Mouse (Mus musculus) layer of hippocampus, adult 8-10 months (tissue): ENCODE data around the gene Cracr2a. TPM values are rescaled to one million over a fixed set of nuclear protein-coding genes. Genes with fewer than 3 reads are reported as not detected.
A peak's percentile ranks its signal among the peaks of the same experiment; 100 is the strongest.

Experiments used
- DNase-seq, 2 experiments: peaks; one replicate each; pipeline ENCODE4 v3.0.0; 2022; ENCODE audit warnings: low spot score in 2 of 2
- total RNA-seq, 4 experiments: library from RNA; stranded (reverse); gene quantifications; 2 replicates each; pipeline ENCODE4 v1.2.4; 2022

The Cracr2a gene
- total RNA-seq, 4 experiments from 2014 or later: 2.8 to 3.6 (median 3.4) TPM

DNA sequence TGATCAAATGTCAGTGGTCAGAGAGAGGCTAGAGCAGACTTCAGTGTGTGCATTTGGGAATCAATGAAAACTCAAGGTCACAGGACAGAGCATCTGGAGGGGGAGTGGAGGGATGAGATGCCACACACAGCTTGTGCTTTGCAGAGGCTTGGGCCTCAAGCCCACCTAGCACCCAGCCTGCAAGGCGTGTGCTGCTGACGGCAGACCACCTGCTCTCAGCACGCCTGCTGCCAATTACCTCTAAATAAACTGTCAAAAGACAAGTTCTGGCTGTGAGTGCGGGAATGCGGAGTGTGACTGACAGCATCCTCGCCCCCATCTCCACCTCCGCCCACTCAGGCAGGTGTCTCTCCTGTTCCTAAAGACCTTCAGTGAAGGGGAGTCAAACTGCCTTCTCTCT lies 131.2 kb downstream of the Cracr2a start:
- DNase-seq: peak in 1 of 2 experiments; percentile 24

DNA sequence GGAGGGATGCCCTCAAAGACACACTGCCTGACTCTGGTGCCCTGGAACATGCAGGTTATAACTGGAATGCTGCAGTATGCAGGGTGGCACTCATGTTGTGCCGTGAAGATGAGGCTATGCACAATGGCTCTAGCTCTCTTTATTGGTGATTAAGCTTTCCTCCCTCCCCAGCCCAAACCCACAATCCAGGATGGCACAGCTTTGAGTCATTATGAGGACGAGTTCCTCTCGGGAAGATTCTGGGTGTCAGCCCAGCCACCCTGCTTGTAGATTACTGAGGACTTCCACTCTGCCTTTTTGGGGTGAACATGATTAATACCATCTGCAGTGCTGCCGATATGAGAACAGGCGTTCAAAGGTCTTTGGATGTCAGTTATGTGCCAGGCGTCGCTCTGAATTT lies 132.5 kb downstream of the Cracr2a start:
- DNase-seq: peak in 1 of 2 experiments; percentile 19

GRCm38 (mm10) chr6:127701036-127701783 lies 140.1 kb downstream of the Cracr2a start:
- no peak for DNase-seq

GRCm38 (mm10) chr6:127708218-127708628 lies 147.1 kb downstream of the Cracr2a start:
- no peak for DNase-seq

DNA sequence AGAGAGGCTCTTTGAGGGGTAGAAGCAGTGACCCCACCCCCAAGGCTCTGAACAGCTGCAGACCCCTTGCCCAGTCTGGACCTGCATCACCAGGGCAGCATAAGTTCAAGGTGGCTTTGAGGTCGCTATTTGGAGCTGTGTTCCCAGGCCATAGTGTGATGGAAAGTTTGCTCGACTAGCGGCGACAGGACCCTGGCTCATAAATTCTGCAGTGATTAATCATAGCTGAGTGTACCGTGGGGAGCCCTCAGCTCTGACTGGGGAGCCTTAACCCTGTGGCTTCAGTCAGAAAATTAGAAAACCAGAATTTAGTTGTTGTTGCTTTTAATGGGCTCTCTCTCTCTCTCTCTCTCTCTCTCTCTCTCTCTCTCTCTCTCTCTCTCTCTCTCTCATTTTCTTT lies 153.8 kb downstream of the Cracr2a start:
- DNase-seq: no peak

- no peak for DNase-seq
Measured at GRCm38 (mm10) chr6:127715428-127715827, 154.3 kb downstream of the Cracr2a start.

GRCm38 (mm10) chr6:127717239-127718137 lies 156.3 kb downstream of the Cracr2a start:
- no peak for DNase-seq

DNA sequence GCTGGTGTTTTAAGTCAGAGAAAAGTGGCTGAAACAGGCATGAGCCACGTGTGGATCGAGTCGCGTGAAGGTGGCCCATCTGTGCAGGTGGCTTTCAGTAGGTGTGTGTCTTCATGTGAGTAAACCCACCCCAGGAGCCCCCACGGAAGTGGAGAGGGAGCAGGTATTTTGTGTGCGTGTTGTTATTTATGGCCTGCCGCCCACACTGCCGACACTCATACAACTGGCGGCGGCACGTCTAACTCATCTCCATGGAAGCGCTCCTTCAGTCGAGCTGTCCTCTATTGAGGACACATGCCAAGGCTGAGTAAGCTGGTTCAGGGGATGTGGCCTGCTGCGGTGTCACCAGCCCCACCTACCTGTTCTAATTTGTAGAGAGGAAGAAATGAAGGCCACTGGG lies 158.7 kb downstream of the Cracr2a start:
- DNase-seq: peak; percentile 32 to 33

- DNase-seq: no peak
Measured at GRCm38 (mm10) chr6:127723126-127723525, 162.0 kb downstream of the Cracr2a start.

Other genes starting within 250 kb of the Cracr2a start
- gene Parp11, start 114.5 kb upstream of the Cracr2a start, total RNA-seq: 10 to 100 TPM; 27.1 to 37.1 (median 31.1) TPM
- 10 to 100 TPM; 53.6 to 55.1 (median 54.2) TPM for gene Prmt8, start 208.1 kb downstream of the Cracr2a start, total RNA-seq